Mouse (Mus musculus) midbrain, embryonic 14.5 days (tissue): Measurements from ENCODE around the gene H2-DMa. TPM values are rescaled to one million over a fixed set of nuclear protein-coding genes. Genes with fewer than 3 reads are reported as not detected.

Experiments
- ATAC-seq: fragments of 200-750 bp; cut with Nextera tagmentation; 2 replicates; pipeline ENCODE4 v1.8.0; 2017; ENCODE audit warnings: moderate number of reproducible peaks, moderate library complexity; ENCODE audit not compliant: low FRiP score, low TSS enrichment
- DNase-seq: peaks from one replicate; pipeline ENCODE4 v3.0.0-alpha.2; 2015
- H3K27ac ChIP-seq: fragments of 300-500 bp; sonication (generic); replicated peaks from 2 replicates; pipeline ENCODE4 v1.5.1; 2014; ENCODE audit warnings: mild to moderate bottlenecking, low read depth, low read length, moderate library complexity
- H3K27me3 ChIP-seq: fragments of 300-500 bp; sonication (generic); 2 replicates; pipeline ENCODE4 v1.6.1; 2014; ENCODE audit warnings: low read length, control low read depth, mixed read lengths; ENCODE audit not compliant: control insufficient read depth, insufficient read depth
- H3K36me3 ChIP-seq: fragments of 300-500 bp; sonication (generic); 2 replicates; pipeline ENCODE4 v1.6.1; 2014; ENCODE audit warnings: low read length, control low read depth; ENCODE audit not compliant: control insufficient read depth, insufficient read depth
- H3K4me1 ChIP-seq: fragments of 300-500 bp; sonication (generic); 2 replicates; pipeline ENCODE4 v1.6.1; 2014; ENCODE audit warnings: mild to moderate bottlenecking, antibody characterized with exemption, low read length, control low read depth; ENCODE audit not compliant: control insufficient read depth, insufficient read depth
- H3K4me2 ChIP-seq: fragments of 300-500 bp; sonication (generic); 2 replicates; pipeline ENCODE4 v1.6.1; 2014; ENCODE audit warnings: mild to moderate bottlenecking, low read length, moderate library complexity
- H3K4me3 ChIP-seq: fragments of 300-500 bp; sonication (generic); replicated peaks from 2 replicates; pipeline ENCODE4 v1.5.1; 2014; ENCODE audit warnings: low read depth, low read length
- H3K9ac ChIP-seq: fragments of 300-500 bp; sonication (generic); replicated peaks from 2 replicates; pipeline ENCODE4 v1.6.1; 2014; ENCODE audit warnings: mild to moderate bottlenecking, low read length, moderate library complexity
- H3K9me3 ChIP-seq: fragments of 300-500 bp; sonication (generic); 2 replicates; pipeline ENCODE4 v1.6.1; 2016; ENCODE audit warnings: low read length, control low read depth, mixed read lengths; ENCODE audit not compliant: control insufficient read depth
- WGBS: fragments of 180-500 bp; shearing (Covaris S2); extraction: QIAGEN DNeasy Blood & Tissue Kit; methylation state at CpG from one replicate; pipeline ENCODE4 v1.1.7; 2014; 5-methylcytosine and 5-hydroxymethylcytosine counted together
- polyA plus RNA-seq: library from polyadenylated mRNA; unstranded; fragments of >200 nt; fragmentation: Nextera tagmentation; extraction: Ambion mirVana; gene quantifications from 2 replicates; pipeline ENCODE4 v1.2.1, GENCODE M21; 2014

Gene H2-DMa
- polyA plus RNA-seq, 1 experiment from 2014 or later = 16.7 TPM

- H3K36me3 ChIP-seq = peaks cover 33% of the 10 kb centered on the region
- peak; percentile 7 for ATAC-seq
- DNase-seq = peak; percentile 91
- H3K4me1 ChIP-seq = peaks cover 23% of the 10 kb centered on the region
- no peaks in the 10 kb centered on the region for H3K27me3 ChIP-seq
- peak overlapping the region; percentile 97 for H3K9ac ChIP-seq
- H3K4me3 ChIP-seq = peak overlapping the region; percentile 92
- under 1% methylated on average over 41 of the region's 42 CpGs for WGBS
- no peaks in the 10 kb centered on the region for H3K9me3 ChIP-seq
- peak overlapping the region; percentile 98 for H3K4me2 ChIP-seq
- peak overlapping the region; percentile 100 for H3K27ac ChIP-seq
These were observed 911 bp downstream of the H2-DMa start for GRCm38 (mm10) chr17:34120180-34120723.

- peak overlapping the region; percentile 92 for H3K4me3 ChIP-seq
- WGBS = under 1% methylated on average over 31 of the region's 31 CpGs
- ATAC-seq = peak; percentile 3; the same call in 1 of the 2 replicates
These were observed 1.5 kb downstream of the H2-DMa start for GRCm38 (mm10) chr17:34120814-34121171.

GRCm38 (mm10) chr17:34121172-34121878 lies 2.0 kb downstream of the H2-DMa start:
- H3K4me3 ChIP-seq = peak overlapping the region; percentile 92
- no peaks in the 10 kb centered on the region for H3K27me3 ChIP-seq
- H3K9ac ChIP-seq = peak overlapping the region; percentile 97
- H3K4me2 ChIP-seq = peak overlapping the region; percentile 98
- peaks cover 21% of the 10 kb centered on the region for H3K4me1 ChIP-seq
- H3K36me3 ChIP-seq = peaks cover 23% of the 10 kb centered on the region
- ATAC-seq (peak; percentile 17), DNase-seq (peak; percentile 83)
- H3K27ac ChIP-seq = peak overlapping the region; percentile 100
- WGBS = under 1% methylated on average over 30 of the region's 35 CpGs
- H3K9me3 ChIP-seq = no peaks in the 10 kb centered on the region

More at GRCm38 (mm10) chr17:34120814-34121171, 1.5 kb downstream of the H2-DMa start:
- Histone ChIP-seq H3K4me1 (peaks cover 23% of the 10 kb centered on the region), H3K4me2 (peak overlapping the region; percentile 98), H3K9ac (peak overlapping the region; percentile 97), H3K9me3 (no peaks in the 10 kb centered on the region), H3K27ac (peak overlapping the region; percentile 100), H3K27me3 (no peaks in the 10 kb centered on the region), H3K36me3 (peaks cover 28% of the 10 kb centered on the region)
- DNase-seq = no peak

GRCm38 (mm10) chr17:34121879-34122187 lies 2.5 kb downstream of the H2-DMa start:
- Histone ChIP-seq H3K27me3 (no peaks in the 10 kb centered on the region), H3K27ac (peak overlapping the region; percentile 100), H3K9me3 (no peaks in the 10 kb centered on the region), H3K36me3 (peaks cover 17% of the 10 kb centered on the region), H3K4me2 (peak overlapping the region; percentile 98), H3K9ac (peak overlapping the region; percentile 97), H3K4me3 (peak overlapping the region; percentile 92), H3K4me1 (peaks cover 16% of the 10 kb centered on the region)
- DNase-seq = peak; percentile 87
- peak; percentile 15; the same call in 1 of the 2 replicates for ATAC-seq
- 2% methylated on average over 8 of the region's 10 CpGs for WGBS

GRCm38 (mm10) chr17:34122188-34122984 lies 3.0 kb downstream of the H2-DMa start, which contains the start of gene Brd2:
Gene Brd2 (minus strand): TSS chr17:34122634.
- Histone ChIP-seq H3K27me3 (no peaks in the 10 kb centered on the region), H3K4me1 (peaks cover 11% of the 10 kb centered on the region), H3K27ac (peak within 1 kb of the TSS; percentile 100), H3K9ac (peak within 1 kb of the TSS; percentile 97), H3K9me3 (no peaks in the 10 kb centered on the region), H3K36me3 (peaks cover 15% of the 10 kb centered on the region), H3K4me3 (peak within 1 kb of the TSS; percentile 92), H3K4me2 (peak within 1 kb of the TSS; percentile 98)
- peak; percentile 62 for ATAC-seq
- under 1% methylated on average over 75 of the region's 75 CpGs for WGBS
- peak; percentile 99 for DNase-seq

GRCm38 (mm10) chr17:34123111-34123510 lies 3.8 kb downstream of the H2-DMa start:
- DNase-seq (no peak), ATAC-seq (no peak)
- peak overlapping the region; percentile 92 for H3K4me3 ChIP-seq
- 2% methylated on average over 7 of the region's 7 CpGs for WGBS
- peaks cover 10% of the 10 kb centered on the region for H3K36me3 ChIP-seq
- H3K27me3 ChIP-seq = no peaks in the 10 kb centered on the region
- H3K4me2 ChIP-seq = peak overlapping the region; percentile 98
- peaks cover 11% of the 10 kb centered on the region for H3K4me1 ChIP-seq
- no peaks in the 10 kb centered on the region for H3K9me3 ChIP-seq
- 0 out of 2 replicates have a peak overlapping the region, but pooled peaks have one; percentile 16 for H3K27ac ChIP-seq
- peak overlapping the region; percentile 97 for H3K9ac ChIP-seq

GRCm38 (mm10) chr17:34123518-34123917 lies 4.2 kb downstream of the H2-DMa start:
- H3K9me3 ChIP-seq = no peaks in the 10 kb centered on the region
- peak overlapping the region; percentile 98 for H3K4me2 ChIP-seq
- no peak overlapping the region; the same call in 1 of the 2 replicates for H3K27ac ChIP-seq
- WGBS = 4% methylated on average over 2 of the region's 2 CpGs
- H3K4me1 ChIP-seq = peaks cover 11% of the 10 kb centered on the region
- H3K36me3 ChIP-seq = peaks cover 6% of the 10 kb centered on the region
- H3K9ac ChIP-seq = peak overlapping the region; percentile 97; the same call in 1 of the 2 replicates
- H3K4me3 ChIP-seq = peak overlapping the region; percentile 92
- ATAC-seq (no peak), DNase-seq (no peak)
- no peaks in the 10 kb centered on the region for H3K27me3 ChIP-seq

GRCm38 (mm10) chr17:34124649-34125048 lies 5.3 kb downstream of the H2-DMa start:
- Histone ChIP-seq H3K4me1 (peaks cover 11% of the 10 kb centered on the region), H3K9me3 (no peaks in the 10 kb centered on the region), H3K4me2 (no peak overlapping the region), H3K4me3 (no peak overlapping the region), H3K36me3 (no peaks in the 10 kb centered on the region), H3K27me3 (no peaks in the 10 kb centered on the region), H3K27ac (no peak overlapping the region), H3K9ac (no peak overlapping the region)
- 95% methylated on average over 6 of the region's 6 CpGs for WGBS
- DNase-seq (no peak), ATAC-seq (no peak)
